8 mouse cellular contexts compared by ENCODE assay signal in genomic region chr4:46553864-46554263, GRCm38 (mm10). TPM values are rescaled to one million over a fixed set of nuclear protein-coding genes. Genes with fewer than 3 reads are reported as not detected.
DNase-seq lines count a peak whose midpoint lies in the region; TF ChIP-seq lines count a peak whose summit lies in the region.

No protein-coding gene starts in this region.

- DNase-seq in heart, adult 18-20 months = peak; percentile 18 to 37
- DNase-seq in heart, embryonic 10.5 days (ENCODE audit: low spot score) = no peak
- DNase-seq in kidney, adult 2 months = peak; percentile 83
- DNase-seq in lung, postnatal 25 days (ENCODE audit: low spot score) = peak; percentile 87
- no peak for DNase-seq in right cerebral cortex, postnatal 36 days (ENCODE audit: low spot score in 2 of 2)
- no peak for DNase-seq in midbrain, embryonic 10.5 days (ENCODE audit: low spot score)
- DNase-seq in layer of hippocampus, postnatal 36 days = no peak

- 74% methylated on average over 1 of the region's 1 CpGs for WGBS in heart, embryonic 10.5 days
- 13% methylated on average over 1 of the region's 1 CpGs for WGBS in kidney, adult 2 months
- WGBS in midbrain, embryonic 10.5 days = 82% methylated on average over 1 of the region's 1 CpGs

- H3K9me3 ChIP-seq in heart, embryonic 10.5 days = no peaks in the 10 kb centered on the region
- H3K9me3 ChIP-seq in midbrain, embryonic 10.5 days (replicated peaks) = no peaks in the 10 kb centered on the region

- TF ChIP-seq POLR2A in kidney, adult 2 months (IDR thresholded peaks at IDR 0.05; ENCODE audit: low read depth, low read length) = no peak

- H3K27ac ChIP-seq in heart, embryonic 10.5 days = no peak overlapping the region
- 0 out of 2 replicates have a peak overlapping the region, but pooled peaks have one; percentile 5 for H3K27ac ChIP-seq in brown adipose tissue, adult 24 weeks (replicated peaks; ENCODE audit: low read depth, low read length)
- no peak overlapping the region for H3K27ac ChIP-seq in kidney, adult 2 months (ENCODE audit: insufficient read depth, low read depth, low read length)
- H3K27ac ChIP-seq in midbrain, embryonic 10.5 days (replicated peaks) = no peak overlapping the region

- no peaks in the 10 kb centered on the region for H3K36me3 ChIP-seq in heart, embryonic 10.5 days
- no peaks in the 10 kb centered on the region for H3K36me3 ChIP-seq in kidney, adult 2 months (ENCODE audit: control insufficient read depth, insufficient read depth, low read length)
- no peaks in the 10 kb centered on the region for H3K36me3 ChIP-seq in midbrain, embryonic 10.5 days

- no peak overlapping the region for H3K4me3 ChIP-seq in heart, embryonic 10.5 days
- H3K4me3 ChIP-seq in brown adipose tissue, adult 24 weeks (ENCODE audit: insufficient read depth, low read depth, low read length) = no peak overlapping the region
- no peak overlapping the region for H3K4me3 ChIP-seq in kidney, adult 2 months (ENCODE audit: insufficient read depth, low read depth, low read length)
- no peak overlapping the region for H3K4me3 ChIP-seq in midbrain, embryonic 10.5 days

- no peak for TF ChIP-seq CTCF in kidney, adult 2 months (conservative IDR thresholded peaks at IDR 0.05; ENCODE audit: insufficient read depth, insufficient read length, low read depth, low read length)

- H3K27me3 ChIP-seq in heart, embryonic 10.5 days (ENCODE audit: insufficient read depth, poor library complexity, severe bottlenecking) = peaks cover 5% of the 10 kb centered on the region; the same call in 1 of the 2 replicates
- H3K27me3 ChIP-seq in kidney, adult 2 months (replicated peaks; ENCODE audit: control insufficient read depth, insufficient read depth, low read length) = no peaks in the 10 kb centered on the region
- 0 out of 2 replicates have a peak, but pooled peaks cover 3% of the 10 kb centered on the region for H3K27me3 ChIP-seq in midbrain, embryonic 10.5 days (ENCODE audit: low read depth, poor library complexity, severe bottlenecking)

- peaks cover 4% of the 10 kb centered on the region for H3K4me1 ChIP-seq in heart, embryonic 10.5 days
- peaks cover 8% of the 10 kb centered on the region; the same call in 1 of the 2 replicates for H3K4me1 ChIP-seq in brown adipose tissue, adult 24 weeks (ENCODE audit: control insufficient read depth, insufficient read depth, insufficient read length, low read length)
- no peaks in the 10 kb centered on the region for H3K4me1 ChIP-seq in kidney, adult 2 months (ENCODE audit: control insufficient read depth, insufficient read depth, low read length)
- peaks cover 11% of the 10 kb centered on the region for H3K4me1 ChIP-seq in midbrain, embryonic 10.5 days

RNA-seq across cellular contexts. Expression of gene Trim14, which starts 17.9 kb away (rescaled TPM):
- 1 to 10 TPM; 1.8 to 3.0 TPM for total RNA-seq in heart, adult 18-20 months (2021)
- polyA plus RNA-seq in heart, embryonic 10.5 days (2016; fragmentation: Nextera tagmentation; extraction: Ambion mirVana) = 0.86 and 2.4 TPM in 2 replicates
- 3.3 and 3.5 TPM in 2 replicates for polyA plus RNA-seq in brown adipose tissue, adult 24 weeks (2012; ENCODE audit: insufficient read depth, insufficient read length, missing spikeins)
- polyA plus RNA-seq in kidney, adult 2 months (2012; rRNA removed) = 2.3 and 2.6 TPM in 2 replicates
- polyA plus RNA-seq in midbrain, embryonic 10.5 days (2016; fragmentation: Nextera tagmentation; extraction: Ambion mirVana) = 0.62 and 0.63 TPM in 2 replicates
- 1 to 10 TPM in 1 of 2 experiments, under 1 TPM in 1; 0.88 to 1.1 TPM for total RNA-seq in layer of hippocampus, postnatal 36 days (2021)

RNA-seq across cellular contexts. Expression of gene Coro2a, which starts 48.1 kb away (rescaled TPM):
- 1 to 10 TPM in 1 of 2 experiments, under 1 TPM in 1; 0.32 to 1.0 TPM for total RNA-seq in heart, adult 18-20 months (2021)
- polyA plus RNA-seq in heart, embryonic 10.5 days (2016; fragmentation: Nextera tagmentation; extraction: Ambion mirVana) = 0.89 and 1.4 TPM in 2 replicates
- 0.59 and 0.92 TPM in 2 replicates for polyA plus RNA-seq in brown adipose tissue, adult 24 weeks (2012; ENCODE audit: insufficient read depth, insufficient read length, missing spikeins)
- polyA plus RNA-seq in kidney, adult 2 months (2012; rRNA removed) = 4.1 and 4.2 TPM in 2 replicates
- polyA plus RNA-seq in midbrain, embryonic 10.5 days (2016; fragmentation: Nextera tagmentation; extraction: Ambion mirVana) = 2.8 TPM in 2 replicates
- 10 to 100 TPM; 16.0 to 17.0 TPM for total RNA-seq in layer of hippocampus, postnatal 36 days (2021)

Comparison
In these comparisons a context has a peak if more than half of its experiments do, and no peak if none do; other contexts are left out.
1. DNase-seq: peak in heart, adult 18-20 months (2 of 2), kidney, adult 2 months (single experiment) and lung, postnatal 25 days (single experiment); none in heart, embryonic 10.5 days (single experiment), right cerebral cortex, postnatal 36 days (0 of 2), midbrain, embryonic 10.5 days (single experiment) and layer of hippocampus, postnatal 36 days (0 of 2).